Mouse (Mus musculus): ENCODE measurements around the gene Prr9. TPM values are rescaled to one million over a fixed set of nuclear protein-coding genes. Genes with fewer than 3 reads are reported as not detected.

Gene Prr9
- not detected for polyA plus RNA-seq (2014; fragmentation: Illumina TruSeq; extraction: RNeasy Lipid Tissue Mini Kit (QIAGEN cat#74804); ENCODE audit: low read depth, low replicate concordance)

GRCm38 (mm10) chr3:92123847-92124246 lies at the start of gene Prr9:
TSS of gene Prr9 (minus strand) at chr3:92123947.

DNA sequence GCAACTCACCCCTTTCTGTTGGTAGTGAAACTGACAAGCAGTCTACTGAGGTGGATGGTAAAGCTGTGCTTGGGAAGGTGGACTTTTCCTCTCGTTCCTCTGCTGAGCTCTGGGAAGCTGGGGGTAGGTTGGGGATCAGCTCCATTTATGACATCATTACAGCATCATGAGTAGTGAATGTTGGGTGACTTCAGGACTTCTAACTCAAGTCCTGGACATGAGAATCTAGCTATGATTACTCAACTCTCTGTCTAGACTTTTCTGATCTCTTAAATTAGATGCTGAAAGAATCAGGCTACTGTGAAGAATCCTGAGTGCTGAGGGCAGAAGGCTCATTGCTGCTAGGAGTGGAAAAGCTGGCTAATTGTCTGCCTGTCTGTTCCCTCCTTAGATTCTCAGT lies 18.9 kb upstream of the Prr9 start, which contains the start of gene Lelp1:
Gene Lelp1 (minus strand): TSS at position 101 of the 400 bp plus-strand sequence.

GRCm38 (mm10) chr3:92083042-92083441 lies 40.7 kb downstream of the Prr9 start, which contains the start of gene Lor:
TSS of gene Lor (minus strand) at chr3:92083142.

Other genes with a start within 250 kb of the Prr9 start
- gene Pglyrp3, start 109.4 kb downstream of the Prr9 start, polyA plus RNA-seq (2014; fragmentation: Illumina TruSeq; extraction: RNeasy Lipid Tissue Mini Kit (QIAGEN cat#74804); ENCODE audit: low read depth, low replicate concordance), result not detected
- not detected for gene Lor, start 40.8 kb downstream of the Prr9 start, polyA plus RNA-seq (2014; fragmentation: Illumina TruSeq; extraction: RNeasy Lipid Tissue Mini Kit (QIAGEN cat#74804); ENCODE audit: low read depth, low replicate concordance)
- gene Lelp1, start 18.8 kb upstream of the Prr9 start, polyA plus RNA-seq (2014; fragmentation: Illumina TruSeq; extraction: RNeasy Lipid Tissue Mini Kit (QIAGEN cat#74804); ENCODE audit: low read depth, low replicate concordance), result not detected
- 1.1 TPM for gene Sprr2a1, start 91.9 kb upstream of the Prr9 start, polyA plus RNA-seq (2014; fragmentation: Illumina TruSeq; extraction: RNeasy Lipid Tissue Mini Kit (QIAGEN cat#74804); ENCODE audit: low read depth, low replicate concordance)
- gene Sprr2a2, start 92.0 kb upstream of the Prr9 start, polyA plus RNA-seq (2014; fragmentation: Illumina TruSeq; extraction: RNeasy Lipid Tissue Mini Kit (QIAGEN cat#74804); ENCODE audit: low read depth, low replicate concordance), result 11.2 TPM
- gene Sprr2a3, start 161.5 kb upstream of the Prr9 start, polyA plus RNA-seq (2014; fragmentation: Illumina TruSeq; extraction: RNeasy Lipid Tissue Mini Kit (QIAGEN cat#74804); ENCODE audit: low read depth, low replicate concordance), result 0.85 TPM
- gene Sprr2b, start 192.7 kb upstream of the Prr9 start, polyA plus RNA-seq (2014; fragmentation: Illumina TruSeq; extraction: RNeasy Lipid Tissue Mini Kit (QIAGEN cat#74804); ENCODE audit: low read depth, low replicate concordance), result not detected
- gene Sprr2d, start 215.2 kb upstream of the Prr9 start, polyA plus RNA-seq (2014; fragmentation: Illumina TruSeq; extraction: RNeasy Lipid Tissue Mini Kit (QIAGEN cat#74804); ENCODE audit: low read depth, low replicate concordance), result not detected
- not detected for gene Sprr2e, start 228.2 kb upstream of the Prr9 start, polyA plus RNA-seq (2014; fragmentation: Illumina TruSeq; extraction: RNeasy Lipid Tissue Mini Kit (QIAGEN cat#74804); ENCODE audit: low read depth, low replicate concordance)
- not detected for gene Sprr2f, start 241.2 kb upstream of the Prr9 start, polyA plus RNA-seq (2014; fragmentation: Illumina TruSeq; extraction: RNeasy Lipid Tissue Mini Kit (QIAGEN cat#74804); ENCODE audit: low read depth, low replicate concordance)

Measured in kidney, adult 10 weeks (tissue).